Mouse (Mus musculus) left cerebral cortex, postnatal 25 days (tissue): ENCODE data around the gene Btbd6. TPM values are rescaled to one million over a fixed set of nuclear protein-coding genes. Genes with fewer than 3 reads are reported as not detected.

Source experiments
- DNase-seq, 2 experiments: peaks; one replicate each; pipeline ENCODE4 v3.0.0; 2022; ENCODE audit warnings: low spot score in 2 of 2, mixed read lengths in 1 of 2
- intact Hi-C: fragments of 180-260 bp; cut with DNase I; formaldehyde crosslinking; loops from one replicate; pipeline ENCODE4 v1.15.1; 2025
- total RNA-seq, 2 experiments: library from RNA; stranded (reverse); gene quantifications; 2 replicates each; pipeline ENCODE4 v1.2.3; 2021

Btbd6 gene
- total RNA-seq, 2 experiments from 2014 or later = 55.9 to 60.9 TPM

DNA sequence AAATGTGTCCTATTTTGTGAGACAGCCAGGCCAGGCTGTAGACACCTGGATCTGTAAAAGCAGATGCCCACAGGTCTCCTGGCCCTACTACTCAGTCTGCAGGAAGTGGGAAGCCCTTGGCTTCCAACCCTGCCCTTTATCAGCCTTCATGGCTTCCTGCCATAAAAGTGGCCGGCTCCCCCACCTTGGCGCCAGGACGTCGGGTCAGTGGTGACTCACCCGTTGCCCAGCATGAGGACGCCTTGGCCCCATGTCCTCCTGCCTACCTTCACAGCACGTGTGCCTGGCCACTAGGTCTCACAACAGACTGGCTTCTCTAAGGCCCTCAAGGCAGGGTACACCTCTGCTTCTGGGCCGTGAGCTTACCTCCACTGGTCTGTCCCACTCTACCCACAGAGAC is 23.8 kb upstream of the Btbd6 start:
- intact Hi-C loops = no loop called here
- no peak for DNase-seq

DNA sequence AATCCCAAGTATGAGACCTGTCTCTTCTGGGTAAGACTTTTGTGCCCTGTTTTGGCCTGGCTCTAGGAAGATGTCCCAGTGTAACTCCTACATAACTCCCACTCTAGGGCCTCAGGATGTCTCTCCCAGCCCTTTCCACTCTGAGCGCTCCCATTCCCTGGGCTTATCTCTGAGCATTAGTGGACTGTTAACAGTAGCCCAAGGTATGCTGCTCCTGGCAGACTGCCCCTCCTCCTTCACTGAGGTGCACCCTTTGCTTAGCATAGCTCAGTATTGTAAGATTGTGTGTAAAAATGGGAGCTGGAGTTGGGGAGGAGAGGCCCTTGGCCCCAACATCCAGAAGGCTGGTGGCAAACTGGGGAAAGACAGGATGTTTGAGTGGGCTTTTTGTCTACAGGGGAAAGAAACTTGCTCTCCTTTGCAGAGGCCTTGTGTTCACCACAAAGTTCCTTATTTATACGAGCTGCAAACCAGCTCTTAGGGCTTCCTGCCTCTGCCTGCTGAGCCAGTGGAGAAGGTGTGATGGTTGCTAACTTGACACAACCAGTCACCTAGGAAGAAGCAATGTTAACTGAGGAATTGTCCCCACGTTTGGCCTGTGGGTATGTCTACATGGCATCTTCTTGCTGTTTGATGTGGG is 23.2 kb upstream of the Btbd6 start:
- intact Hi-C loops = no loop called here
- DNase-seq = no peak

DNA sequence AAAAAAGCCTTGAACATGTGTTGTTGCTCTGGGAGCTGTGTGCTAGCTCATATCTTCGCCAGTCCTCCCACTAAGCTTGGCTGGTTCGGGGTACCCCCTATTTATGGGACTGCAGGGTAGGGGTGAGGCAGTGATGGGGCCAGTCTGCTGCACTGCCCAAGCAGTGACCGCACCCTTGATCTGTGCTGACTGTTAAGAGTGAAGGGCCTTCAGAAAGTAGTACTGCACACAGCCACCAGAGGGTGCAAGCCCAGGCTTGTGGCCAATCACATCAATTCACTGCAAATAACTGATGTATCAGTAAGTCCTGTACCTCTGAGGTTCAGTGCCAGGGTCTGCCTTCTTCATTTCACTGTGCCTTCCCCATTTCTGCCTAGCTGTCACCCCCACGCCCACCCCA is 20.5 kb upstream of the Btbd6 start:
- intact Hi-C loops = loop anchor here (5.0 kb wide), 1 partner anchor 78 kb away; no protein-coding TSS in a partner anchor
- DNase-seq = peak; percentile 68 to 77

DNA sequence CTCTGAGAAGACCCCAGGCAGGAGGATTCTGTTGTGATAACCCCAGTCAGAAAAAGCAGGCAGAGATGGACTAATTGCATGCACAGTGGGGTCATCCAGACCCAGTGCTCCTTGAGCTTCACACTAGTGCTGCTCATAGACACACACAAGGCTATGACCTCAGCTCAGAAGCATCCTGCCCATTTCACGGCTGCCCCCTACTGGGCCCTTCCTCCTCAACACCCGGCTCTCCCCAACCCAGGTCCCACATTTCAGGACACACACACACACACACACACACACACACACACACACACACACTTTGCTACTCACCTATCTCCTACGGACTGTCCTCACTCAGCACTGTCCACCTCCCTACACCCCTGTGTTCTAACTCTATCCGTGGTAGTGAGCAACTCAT is 18.0 kb upstream of the Btbd6 start:
- intact Hi-C loops = loop anchor here (5.0 kb wide), 1 partner anchor 81 kb away; no protein-coding TSS in a partner anchor
- DNase-seq = no peak

DNA sequence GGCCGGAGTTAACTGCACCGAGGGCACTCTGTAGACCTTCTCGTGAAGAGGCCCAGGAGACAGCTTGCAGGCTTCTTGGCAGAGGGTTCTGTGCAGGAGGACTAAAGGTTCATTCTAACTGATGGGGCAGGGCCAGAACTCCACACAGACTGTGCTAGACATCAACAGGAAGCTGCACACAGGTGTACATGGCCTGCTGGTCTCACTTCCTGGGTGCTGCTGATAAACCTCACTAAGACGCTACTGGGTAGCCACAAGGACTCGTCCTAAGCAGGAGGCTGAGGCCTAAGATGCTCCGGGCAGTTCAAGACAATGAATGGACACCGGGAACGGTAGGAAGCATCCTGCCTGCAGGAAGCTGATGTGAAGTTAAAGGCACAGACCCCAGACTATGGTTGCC is 16.9 kb upstream of the Btbd6 start:
- intact Hi-C loops = loop anchor here (5.0 kb wide), 1 partner anchor 82 kb away; no protein-coding TSS in a partner anchor
- DNase-seq = no peak

- intact Hi-C loops = no loop called here
- DNase-seq = no peak
Observed at GRCm38 (mm10) chr12:112961428-112961827, 14.9 kb upstream of the Btbd6 start.

DNA sequence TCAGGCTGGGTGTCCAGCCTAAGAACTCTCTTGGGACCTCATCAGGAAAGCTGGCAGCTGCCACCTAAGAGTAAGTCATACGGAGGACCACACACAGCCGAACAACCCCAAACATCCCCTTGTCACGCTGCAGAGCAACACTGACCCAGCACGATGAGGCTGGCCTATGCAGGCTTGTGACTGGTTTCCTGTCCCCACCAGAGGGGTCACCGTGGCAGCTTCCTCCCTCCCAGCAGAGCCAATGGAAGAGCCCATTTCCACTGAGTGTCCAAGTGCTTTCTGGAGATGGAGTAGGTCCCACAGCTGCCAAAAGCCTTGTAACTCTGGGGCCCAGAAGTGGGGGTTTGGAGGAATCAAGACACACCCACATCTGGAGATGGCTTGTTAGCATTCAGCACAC is 14.4 kb upstream of the Btbd6 start:
- DNase-seq = no peak
- intact Hi-C loops = no loop called here

- intact Hi-C loops = no loop called here
- no peak for DNase-seq
Observed at GRCm38 (mm10) chr12:112965783-112966182, 10.5 kb upstream of the Btbd6 start.

GRCm38 (mm10) chr12:112968943-112969342 is 7.3 kb upstream of the Btbd6 start:
- no peak for DNase-seq

DNA sequence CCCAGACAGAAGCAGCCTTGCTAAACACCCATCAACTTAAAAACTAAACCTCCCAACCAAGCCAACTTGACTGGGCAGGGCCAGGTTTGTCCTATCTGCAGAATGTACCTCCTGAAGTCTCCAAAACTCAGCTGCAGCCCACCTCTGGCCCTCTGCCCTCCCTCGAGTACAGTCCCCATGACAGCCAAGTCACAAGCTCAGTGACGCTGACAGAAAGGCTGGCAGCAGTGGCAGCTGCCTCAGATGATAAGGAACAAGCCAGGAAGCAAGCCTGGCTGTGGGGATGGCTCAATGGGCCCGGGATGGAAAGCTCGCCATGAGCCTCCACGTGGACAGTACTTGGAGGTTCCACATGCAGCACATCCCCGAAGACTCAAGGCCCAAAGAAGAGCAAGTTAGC is 6.7 kb upstream of the Btbd6 start:
- intact Hi-C loops = no loop called here
- DNase-seq = no peak

More at GRCm38 (mm10) chr12:112968943-112969342, 7.3 kb upstream of the Btbd6 start:
- intact Hi-C loops = no loop called here

DNA sequence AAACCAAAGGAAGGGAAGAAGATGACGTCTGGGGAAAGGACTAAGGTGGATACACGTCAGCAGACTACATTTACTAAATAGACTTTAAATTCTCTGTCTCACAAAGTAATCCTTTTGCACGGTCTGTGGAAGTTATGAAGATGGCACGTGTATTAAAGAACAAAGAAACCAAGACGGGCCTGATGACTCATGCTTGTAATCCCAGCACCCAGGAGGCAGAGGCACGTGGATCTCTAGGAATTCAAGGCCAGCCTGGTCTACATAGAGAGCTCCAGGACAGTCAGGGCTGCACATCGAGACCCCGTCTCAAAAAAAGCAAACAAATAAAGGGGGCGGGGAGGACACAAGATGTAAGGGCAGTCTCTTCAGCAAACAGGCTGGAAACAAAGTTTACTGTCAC is 1.5 kb upstream of the Btbd6 start:
- intact Hi-C loops = no loop called here
- DNase-seq = no peak

DNA sequence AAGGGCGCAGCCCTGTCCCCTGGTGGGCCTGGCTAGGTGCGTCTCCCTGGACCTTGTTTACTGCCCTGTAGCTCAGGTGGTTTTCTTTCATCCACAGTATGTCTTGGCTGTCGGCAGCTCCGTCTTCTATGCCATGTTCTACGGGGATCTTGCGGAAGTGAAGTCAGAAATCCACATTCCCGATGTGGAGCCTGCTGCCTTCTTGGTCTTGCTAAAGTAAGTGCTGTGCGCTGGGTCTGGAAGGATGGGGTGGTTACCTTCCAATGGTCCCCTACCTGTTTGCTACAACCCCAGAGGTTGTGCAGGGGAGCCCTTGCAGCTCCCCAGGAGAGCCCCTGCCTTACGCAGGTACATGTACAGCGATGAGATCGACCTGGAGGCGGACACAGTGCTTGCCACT is 874 bp downstream of the Btbd6 start:
- peak; percentile 39 to 54 for DNase-seq
- intact Hi-C loops = no loop called here

GRCm38 (mm10) chr12:112982031-112982430 is 5.7 kb downstream of the Btbd6 start:
- intact Hi-C loops = no loop called here

GRCm38 (mm10) chr12:112985346-112985745 is 9.1 kb downstream of the Btbd6 start:
- intact Hi-C loops = no loop called here
- DNase-seq = no peak

More at GRCm38 (mm10) chr12:112982031-112982430, 5.7 kb downstream of the Btbd6 start:
- DNase-seq = peak in 1 of 2 experiments; percentile 24

- no peak for DNase-seq
- intact Hi-C loops = no loop called here
Observed at GRCm38 (mm10) chr12:112987877-112988276, 11.6 kb downstream of the Btbd6 start.

DNA sequence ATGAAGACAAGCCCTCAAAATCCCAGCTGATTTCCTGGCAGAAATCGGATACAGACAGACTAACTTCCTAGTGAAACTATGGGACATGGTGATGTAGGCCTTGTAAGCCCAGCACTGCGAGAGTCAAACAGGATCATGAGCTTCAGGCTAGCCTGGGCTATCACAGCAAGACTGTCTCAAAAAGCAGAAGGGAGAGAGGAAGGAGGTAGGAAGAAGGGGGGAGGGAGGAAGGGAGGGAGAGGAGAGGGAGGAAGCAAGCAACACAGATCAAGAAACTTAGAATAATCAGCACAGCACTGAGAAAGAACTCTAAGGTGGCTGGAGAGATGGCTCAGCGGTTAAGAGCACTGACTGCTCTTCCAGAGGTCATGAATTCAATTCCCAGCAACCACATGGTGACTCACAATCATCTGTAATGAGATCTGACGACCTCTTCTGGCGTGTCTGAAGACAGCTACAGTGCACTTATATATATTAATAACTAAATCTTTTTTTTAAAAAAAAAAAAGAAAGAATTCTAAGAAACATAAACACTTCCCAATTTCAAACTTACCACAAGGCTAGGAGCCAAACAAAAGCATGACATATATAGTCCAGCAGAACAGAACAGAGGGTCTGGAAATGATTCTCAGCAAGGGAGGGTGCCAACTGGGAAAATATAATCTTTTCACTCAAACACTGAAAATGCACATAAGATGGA is 14.6 kb downstream of the Btbd6 start:
- intact Hi-C loops = no loop called here
- DNase-seq = no peak

DNA sequence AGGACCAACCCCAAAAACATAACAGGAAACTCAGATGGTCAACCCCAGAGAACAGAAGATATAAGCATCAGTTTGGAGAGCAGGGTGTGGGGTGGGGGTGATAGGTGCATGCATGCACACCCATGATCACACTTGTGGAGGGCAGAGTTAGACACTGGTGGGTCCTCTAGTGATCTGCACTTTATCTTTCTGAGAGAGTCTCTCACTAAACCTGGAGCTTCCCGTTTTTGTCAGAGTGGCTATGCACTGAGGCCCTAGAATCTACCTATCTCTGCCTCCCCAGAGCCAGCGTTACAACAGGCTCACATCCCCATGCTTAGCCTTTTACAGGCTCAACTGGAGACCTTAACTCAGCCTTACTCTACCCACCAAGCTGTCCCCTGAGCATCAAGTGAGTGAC is 15.2 kb downstream of the Btbd6 start:
- no peak for DNase-seq
- intact Hi-C loops = no loop called here

DNA sequence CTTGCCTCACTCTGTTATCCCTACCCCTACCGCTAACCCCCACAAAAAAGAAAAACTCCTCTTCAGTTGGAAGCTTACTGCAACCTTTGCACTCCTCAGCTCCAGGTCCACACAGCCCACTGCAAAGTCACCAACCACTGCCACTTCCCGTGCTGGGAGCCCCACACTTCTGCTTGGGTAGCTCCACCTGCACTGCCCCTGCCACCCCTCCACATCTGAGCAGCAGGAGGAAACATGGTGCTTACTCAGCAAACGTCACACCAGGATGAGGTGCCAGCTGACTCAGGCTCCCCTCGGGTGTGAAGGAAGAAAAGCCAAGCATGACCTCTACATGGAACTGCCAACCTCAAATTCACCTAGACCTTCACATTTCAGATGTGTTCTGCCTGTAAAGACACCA is 17.9 kb downstream of the Btbd6 start:
- intact Hi-C loops = no loop called here
- no peak for DNase-seq

DNA sequence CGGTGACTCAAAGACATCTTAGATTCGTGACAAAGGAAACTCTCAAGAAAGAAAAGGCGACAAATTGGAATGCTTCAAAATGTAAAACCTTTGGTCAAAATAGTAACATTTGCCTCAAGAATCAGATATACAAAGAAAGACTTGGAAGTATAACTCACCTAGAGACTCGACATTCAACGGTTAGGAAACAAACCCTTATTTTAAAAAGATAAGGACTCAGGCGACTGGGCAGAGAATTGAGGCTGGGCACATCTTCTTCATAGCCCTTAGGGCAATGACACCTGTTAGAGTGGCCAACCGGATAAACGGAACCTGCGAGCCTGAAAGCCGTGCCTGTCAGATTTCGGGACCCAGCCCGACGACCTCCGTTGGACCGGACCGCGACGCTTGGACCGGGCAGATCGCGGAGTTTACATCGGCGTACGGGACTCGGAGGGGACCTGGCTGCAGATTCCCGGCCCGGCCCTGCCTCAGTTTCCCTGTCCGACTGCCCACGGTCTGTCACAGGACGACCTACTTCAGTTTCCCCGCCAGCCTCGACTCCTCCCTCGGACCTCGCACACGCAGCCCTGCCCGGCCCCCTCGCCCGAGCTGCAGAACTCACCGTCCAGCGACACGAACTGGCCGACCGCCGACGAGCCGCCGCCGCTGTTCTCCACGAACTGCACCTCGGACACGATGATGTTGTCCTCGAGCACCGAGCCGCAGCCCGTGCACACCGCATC is 23.4 kb downstream of the Btbd6 start:
- intact Hi-C loops = loop anchor here (1.0 to 5.0 kb wide), 3 partner anchors 15 to 158 kb away; partner anchors contain the start of genes Mta1, Pacs2 and Tedc1
- no peak for DNase-seq
